Mouse (Mus musculus): ENCODE measurements around the gene Rara.

- no peak for TF ChIP-seq CTCF (IDR thresholded peaks at IDR 0.05; ENCODE audit: control insufficient read depth, insufficient read depth, low read length)
- TF ChIP-seq POLR2A (IDR thresholded peaks at IDR 0.05; ENCODE audit: borderline replicate concordance, control insufficient read depth, low read depth, low read length), result no peak
These were observed 8.6 kb upstream of the Rara start for GRCm38 (mm10) chr11:98919009-98919408.
